Mouse (Mus musculus) hindbrain, embryonic 11.5 days (tissue): Measurements from ENCODE around the gene Atp11b. TPM values are rescaled to one million over a fixed set of nuclear protein-coding genes. Genes with fewer than 3 reads are reported as not detected.

ENCODE experiments used
- ATAC-seq: fragments of 200-750 bp; cut with Nextera tagmentation; 2 replicates; pipeline ENCODE4 v1.8.0; 2017; ENCODE audit warnings: mild to moderate bottlenecking, moderate TSS enrichment, moderate library complexity; ENCODE audit not compliant: low FRiP score
- DNase-seq: peaks from one replicate; pipeline ENCODE4 v3.0.0-alpha.2; 2015; ENCODE audit warnings: low spot score
- H3K27ac ChIP-seq: fragments of 300-500 bp; sonication (generic); 2 replicates; pipeline ENCODE4 v1.5.1; 2014; ENCODE audit warnings: mild to moderate bottlenecking, low read depth, low read length
- H3K27me3 ChIP-seq: fragments of 300-500 bp; sonication (generic); 2 replicates; pipeline ENCODE4 v1.6.1; 2014; ENCODE audit warnings: mild to moderate bottlenecking, low read length, moderate library complexity, mixed read lengths; ENCODE audit not compliant: control insufficient read depth, insufficient read depth
- H3K36me3 ChIP-seq: fragments of 300-500 bp; sonication (generic); 2 replicates; pipeline ENCODE4 v1.6.1; 2014; ENCODE audit warnings: mild to moderate bottlenecking, low read length, moderate library complexity, mixed read lengths; ENCODE audit not compliant: control insufficient read depth, insufficient read depth
- H3K4me1 ChIP-seq: fragments of 300-500 bp; sonication (generic); replicated peaks from 2 replicates; pipeline ENCODE4 v1.6.1; 2014; ENCODE audit warnings: low read length, mixed read lengths; ENCODE audit not compliant: control insufficient read depth, insufficient read depth
- H3K4me2 ChIP-seq: fragments of 300-500 bp; sonication (generic); replicated peaks from 2 replicates; pipeline ENCODE4 v1.6.1; 2014; ENCODE audit warnings: mild to moderate bottlenecking, low read depth, low read length
- H3K4me3 ChIP-seq: fragments of 300-500 bp; sonication (generic); 2 replicates; pipeline ENCODE4 v1.5.1; 2014; ENCODE audit warnings: low read depth, low read length
- H3K9ac ChIP-seq: fragments of 300-500 bp; sonication (generic); 2 replicates; pipeline ENCODE4 v1.6.1; 2014; ENCODE audit warnings: low read depth, low read length
- H3K9me3 ChIP-seq: fragments of 300-500 bp; sonication (generic); 2 replicates; pipeline ENCODE4 v1.6.1; 2016; ENCODE audit warnings: low read length; ENCODE audit not compliant: control insufficient read depth
- WGBS: fragments of 180-500 bp; shearing (Covaris S2); extraction: QIAGEN DNeasy Blood & Tissue Kit; methylation state at CpG from one replicate; pipeline ENCODE4 v1.1.7; 2014; 5-methylcytosine and 5-hydroxymethylcytosine counted together
- polyA plus RNA-seq: library from polyadenylated mRNA; unstranded; fragments of >200 nt; fragmentation: Nextera tagmentation; extraction: Ambion mirVana; gene quantifications from 2 replicates; pipeline ENCODE4 v1.2.1, GENCODE M21; 2014

Atp11b gene
- polyA plus RNA-seq, 1 experiment from 2014 or later, result 30.0 TPM

GRCm38 (mm10) chr3:35726936-35727335 lies 27.0 kb upstream of the Atp11b start:
- Histone ChIP-seq H3K9ac (no peak overlapping the region), H3K27me3 (no peaks in the 10 kb centered on the region), H3K9me3 (no peaks in the 10 kb centered on the region), H3K4me2 (no peak overlapping the region), H3K27ac (no peak overlapping the region), H3K36me3 (no peaks in the 10 kb centered on the region), H3K4me3 (no peak overlapping the region), H3K4me1 (no peaks in the 10 kb centered on the region)
- no peak for ATAC-seq
- no peak for DNase-seq
- WGBS, result 85% methylated on average over 1 of the region's 1 CpGs

- Histone ChIP-seq H3K36me3 (no peaks in the 10 kb centered on the region), H3K27me3 (no peaks in the 10 kb centered on the region), H3K4me2 (no peak overlapping the region), H3K4me1 (no peaks in the 10 kb centered on the region), H3K9ac (no peak overlapping the region), H3K27ac (no peak overlapping the region), H3K9me3 (no peaks in the 10 kb centered on the region), H3K4me3 (no peak overlapping the region)
- ATAC-seq (no peak), DNase-seq (no peak)
- 71% methylated on average over 6 of the region's 6 CpGs for WGBS
These were observed 24.4 kb upstream of the Atp11b start for GRCm38 (mm10) chr3:35729490-35729889.

GRCm38 (mm10) chr3:35731981-35732777 lies 21.7 kb upstream of the Atp11b start:
- H3K4me3 ChIP-seq, result no peak overlapping the region
- H3K4me2 ChIP-seq, result no peak overlapping the region
- no peak for DNase-seq
- no peaks in the 10 kb centered on the region for H3K36me3 ChIP-seq
- H3K4me1 ChIP-seq, result no peaks in the 10 kb centered on the region
- H3K27ac ChIP-seq, result no peak overlapping the region
- no peak overlapping the region for H3K9ac ChIP-seq
- WGBS, result 90% methylated on average over 10 of the region's 10 CpGs
- ATAC-seq, result no peak
- H3K27me3 ChIP-seq, result no peaks in the 10 kb centered on the region
- H3K9me3 ChIP-seq, result no peaks in the 10 kb centered on the region

GRCm38 (mm10) chr3:35732778-35733147 lies 21.1 kb upstream of the Atp11b start:
- Histone ChIP-seq H3K4me3 (no peak overlapping the region), H3K9ac (no peak overlapping the region), H3K4me2 (no peak overlapping the region), H3K4me1 (no peaks in the 10 kb centered on the region), H3K36me3 (no peaks in the 10 kb centered on the region), H3K27ac (no peak overlapping the region), H3K9me3 (no peaks in the 10 kb centered on the region), H3K27me3 (no peaks in the 10 kb centered on the region)
- ATAC-seq (no peak), DNase-seq (no peak)

GRCm38 (mm10) chr3:35734509-35734908 lies 19.4 kb upstream of the Atp11b start:
- no peaks in the 10 kb centered on the region for H3K27me3 ChIP-seq
- 93% methylated on average over 4 of the region's 4 CpGs for WGBS
- ATAC-seq (no peak), DNase-seq (no peak)
- no peak overlapping the region for H3K9ac ChIP-seq
- no peak overlapping the region for H3K4me3 ChIP-seq
- no peaks in the 10 kb centered on the region for H3K9me3 ChIP-seq
- H3K36me3 ChIP-seq, result no peaks in the 10 kb centered on the region
- no peak overlapping the region for H3K27ac ChIP-seq
- no peaks in the 10 kb centered on the region for H3K4me1 ChIP-seq
- H3K4me2 ChIP-seq, result no peak overlapping the region

GRCm38 (mm10) chr3:35738071-35738470 lies 15.8 kb upstream of the Atp11b start:
- ATAC-seq, result no peak
- Histone ChIP-seq H3K4me2 (no peak overlapping the region), H3K36me3 (no peaks in the 10 kb centered on the region), H3K9ac (no peak overlapping the region), H3K4me1 (no peaks in the 10 kb centered on the region), H3K27me3 (no peaks in the 10 kb centered on the region), H3K27ac (no peak overlapping the region), H3K9me3 (no peaks in the 10 kb centered on the region), H3K4me3 (no peak overlapping the region)
- 92% methylated on average over 3 of the region's 3 CpGs for WGBS
- DNase-seq, result no peak

GRCm38 (mm10) chr3:35745010-35745409 lies 8.9 kb upstream of the Atp11b start:
- Histone ChIP-seq H3K27me3 (no peaks in the 10 kb centered on the region), H3K4me3 (no peak overlapping the region), H3K4me2 (no peak overlapping the region), H3K27ac (no peak overlapping the region), H3K9ac (no peak overlapping the region), H3K9me3 (no peaks in the 10 kb centered on the region), H3K4me1 (no peaks in the 10 kb centered on the region), H3K36me3 (no peaks in the 10 kb centered on the region)
- DNase-seq (no peak), ATAC-seq (no peak)
- WGBS, result 58% methylated on average over 4 of the region's 4 CpGs

- no peaks in the 10 kb centered on the region for H3K9me3 ChIP-seq
- no peak overlapping the region for H3K4me2 ChIP-seq
- ATAC-seq (no peak), DNase-seq (no peak)
- H3K4me1 ChIP-seq, result no peaks in the 10 kb centered on the region
- H3K27me3 ChIP-seq, result no peaks in the 10 kb centered on the region
- H3K4me3 ChIP-seq, result no peak overlapping the region
- no peak overlapping the region for H3K9ac ChIP-seq
- 68% methylated on average over 9 of the region's 9 CpGs for WGBS
- no peak overlapping the region for H3K27ac ChIP-seq
- no peaks in the 10 kb centered on the region for H3K36me3 ChIP-seq
These were observed 7.0 kb upstream of the Atp11b start for GRCm38 (mm10) chr3:35746840-35747456.

- no peaks in the 10 kb centered on the region for H3K4me1 ChIP-seq
- 54% methylated on average over 5 of the region's 5 CpGs for WGBS
- DNase-seq (peak; percentile 15), ATAC-seq (no peak)
- H3K9ac ChIP-seq, result no peak overlapping the region
- no peak overlapping the region for H3K4me3 ChIP-seq
- no peaks in the 10 kb centered on the region for H3K27me3 ChIP-seq
- no peaks in the 10 kb centered on the region for H3K36me3 ChIP-seq
- no peaks in the 10 kb centered on the region for H3K9me3 ChIP-seq
- no peak overlapping the region for H3K4me2 ChIP-seq
- H3K27ac ChIP-seq, result no peak overlapping the region
These were observed 3.6 kb upstream of the Atp11b start for GRCm38 (mm10) chr3:35750286-35750685.
